19 mouse cellular contexts compared by ENCODE assay signal in the genomic region with DNA sequence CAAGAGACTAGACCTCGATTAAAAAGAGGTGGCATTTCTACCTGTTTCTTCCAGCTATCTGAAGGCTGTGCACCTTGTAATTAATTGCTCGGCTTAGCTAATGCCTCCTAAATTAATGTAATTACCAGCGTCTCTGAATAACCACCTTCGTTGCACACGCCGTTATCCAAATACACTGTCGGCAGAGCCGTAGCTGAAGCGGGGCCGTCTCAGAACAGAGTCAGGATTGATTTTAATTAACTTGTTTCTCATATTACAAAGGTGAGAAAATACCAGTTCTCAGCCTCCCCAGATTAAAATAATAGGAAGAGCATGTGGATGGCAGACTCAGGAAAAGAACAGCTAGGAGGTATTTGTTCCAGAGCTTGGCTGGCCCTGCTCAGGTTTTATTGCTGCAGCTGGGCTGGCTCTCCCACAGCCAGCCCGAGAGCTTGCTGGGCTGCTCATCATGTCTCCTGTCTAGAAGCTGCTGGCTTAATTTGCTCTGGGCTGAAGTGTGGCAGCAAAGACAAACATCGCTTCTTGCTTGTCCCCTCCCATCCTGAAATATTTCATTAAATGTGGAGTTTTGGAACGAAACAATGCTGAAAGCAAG.
DNase-seq lines count a peak whose midpoint lies in the region; ATAC-seq and TF ChIP-seq lines count a peak whose summit lies in the region.
"Had no signal": no experiment of that assay in that cellular context is flagged by ENCODE, and none has a peak within 500 bp of the region (broad histone marks: within the 10 kb centered on the region; RNA-seq: fewer than 3 reads in every experiment).

No protein-coding gene starts in this region.

- intact Hi-C loops in left cerebral cortex, postnatal 14 days (cut with DNase I), result no loop called here

- no peaks in the 10 kb centered on the region for H3K36me3 ChIP-seq in kidney, embryonic 15.5 days
- H3K36me3 ChIP-seq in limb, embryonic 12.5 days, result no peaks in the 10 kb centered on the region

- no peak for TF ChIP-seq CTCF in brain, embryonic 14.5 days (IDR thresholded peaks at IDR 0.05; ENCODE audit: borderline replicate concordance, extremely low read depth, insufficient read depth, insufficient read length)

- H3K4me2 ChIP-seq in kidney, embryonic 15.5 days, result no peak overlapping the region
- no peak overlapping the region for H3K4me2 ChIP-seq in limb, embryonic 12.5 days

- no peak overlapping the region for H3K9ac ChIP-seq in kidney, embryonic 15.5 days
- no peak overlapping the region for H3K9ac ChIP-seq in limb, embryonic 12.5 days (replicated peaks)
- H3K9ac ChIP-seq: liver, postnatal 0 days had no signal

- DNase-seq in kidney, postnatal 25 days, result no peak
- peak; percentile 23 for DNase-seq in brain, adult 2 months (ENCODE audit: low read depth, low spot score)
- peak; percentile 28 for DNase-seq in brain, embryonic 14.5 days (ENCODE audit: low read depth)
- no peak for DNase-seq in left cerebral cortex, postnatal 14 days (ENCODE audit: low spot score in 2 of 2)
- DNase-seq in urinary bladder, adult 2 months (ENCODE audit: low spot score), result no peak
- DNase-seq: adrenal gland, adult 2 months; cerebellum, adult 9-10 months; heart, adult 2 months; heart, postnatal 36 days; kidney, postnatal 10 days; layer of hippocampus, adult 9-11 months; liver, postnatal 0 days; midbrain, embryonic 14.5 days; right cerebral cortex, postnatal 4 days; thymus, adult 2 months had no signal

- TF ChIP-seq POLR2A in brain, embryonic 14.5 days (IDR thresholded peaks at IDR 0.05; ENCODE audit: borderline replicate concordance, extremely low read depth, insufficient read depth, insufficient read length, poor library complexity, severe bottlenecking), result no peak

- WGBS in kidney, embryonic 15.5 days, result 34% methylated on average over 13 of the region's 13 CpGs
- 28% methylated on average over 13 of the region's 13 CpGs for WGBS in limb, embryonic 12.5 days

- H3K4me3 ChIP-seq in kidney, embryonic 15.5 days (replicated peaks), result no peak overlapping the region
- H3K4me3 ChIP-seq in limb, embryonic 12.5 days (replicated peaks), result no peak overlapping the region
- H3K4me3 ChIP-seq: heart, adult 2 months; megakaryocyte, embryonic 14.5 days had no signal

- H3K9me3 ChIP-seq in kidney, embryonic 15.5 days (replicated peaks), result no peaks in the 10 kb centered on the region
- peaks cover 4% of the 10 kb centered on the region; the same call in 1 of the 2 replicates for H3K9me3 ChIP-seq in limb, embryonic 12.5 days

- H3K27me3 ChIP-seq in kidney, embryonic 15.5 days, result peaks cover 6% of the 10 kb centered on the region; the same call in 1 of the 2 replicates
- no peaks in the 10 kb centered on the region for H3K27me3 ChIP-seq in limb, embryonic 12.5 days
- H3K27me3 ChIP-seq: megakaryocyte, embryonic 14.5 days had no signal

- 0 out of 2 replicates have a peak, but pooled peaks cover 9% of the 10 kb centered on the region for H3K4me1 ChIP-seq in kidney, embryonic 15.5 days
- H3K4me1 ChIP-seq in limb, embryonic 12.5 days (replicated peaks), result peaks cover 7% of the 10 kb centered on the region
- H3K4me1 ChIP-seq: megakaryocyte, embryonic 14.5 days had no signal

- peak; percentile 87 for ATAC-seq in kidney, embryonic 15.5 days (replicated peaks; ENCODE audit: low FRiP score)
- ATAC-seq in limb, embryonic 12.5 days (ENCODE audit: insufficient number of reproducible peaks, insufficient read depth, low FRiP score, low TSS enrichment, low read depth), result peak; percentile 34; the same call in 1 of the 2 replicates
- ATAC-seq: inflammation-experienced regulatory T-cells, adult 6 months; liver, postnatal 0 days had no signal

- H3K27ac ChIP-seq in kidney, embryonic 15.5 days, result peak overlapping the region; percentile 33; the same call in 1 of the 2 replicates
- peak overlapping the region; percentile 77 for H3K27ac ChIP-seq in limb, embryonic 12.5 days
- H3K27ac ChIP-seq: heart, adult 2 months had no signal

Comparison
In these comparisons a context has a peak if more than half of its experiments do, and no peak if none do; other contexts are left out.
1. DNase-seq: peak in brain, adult 2 months (single experiment) and brain, embryonic 14.5 days (single experiment); none in kidney, postnatal 25 days (0 of 2), left cerebral cortex, postnatal 14 days (0 of 2) and urinary bladder, adult 2 months (single experiment).